Mouse (Mus musculus): ENCODE results near the gene Bckdhb.
"Not testable (repeated sequence)": the region's sequence is repeated elsewhere in the genome, so short reads cannot be mapped to it uniquely, and the experiment has no call there.

Gene Bckdhb

GRCm38 (mm10) chr9:83924878-83925687 lies at the start of gene Bckdhb:
TSS of gene Bckdhb (plus strand) at chr9:83925145.
- DNase-seq (ENCODE audit: low read depth, low spot score), result peak; percentile 97

- DNase-seq (ENCODE audit: low read depth, low spot score), result no peak
Observed at GRCm38 (mm10) chr9:83882191-83882590, 42.8 kb upstream of the Bckdhb start.

- DNase-seq (ENCODE audit: low read depth, low spot score), result no peak
Observed at GRCm38 (mm10) chr9:83886149-83886548, 38.8 kb upstream of the Bckdhb start.

- DNase-seq (ENCODE audit: low read depth, low spot score), result no peak
Observed at GRCm38 (mm10) chr9:83888214-83888613, 36.7 kb upstream of the Bckdhb start.

- no peak for DNase-seq (ENCODE audit: low read depth, low spot score)
Observed at GRCm38 (mm10) chr9:83893073-83893472, 31.9 kb upstream of the Bckdhb start.

GRCm38 (mm10) chr9:83893767-83894330 lies 31.1 kb upstream of the Bckdhb start:
- DNase-seq (ENCODE audit: low read depth, low spot score), result no peak

- no peak for DNase-seq (ENCODE audit: low read depth, low spot score)
Observed at GRCm38 (mm10) chr9:83902086-83902485, 22.9 kb upstream of the Bckdhb start.

GRCm38 (mm10) chr9:83905820-83906219 lies 19.1 kb upstream of the Bckdhb start:
- DNase-seq (ENCODE audit: low read depth, low spot score), result no peak

- DNase-seq (ENCODE audit: low read depth, low spot score), result no peak
Observed at GRCm38 (mm10) chr9:83907017-83907416, 17.9 kb upstream of the Bckdhb start.

GRCm38 (mm10) chr9:83909836-83910235 lies 15.1 kb upstream of the Bckdhb start:
- DNase-seq (ENCODE audit: low read depth, low spot score), result no peak

GRCm38 (mm10) chr9:83910926-83911325 lies 14.0 kb upstream of the Bckdhb start:
- no peak for DNase-seq (ENCODE audit: low read depth, low spot score)

GRCm38 (mm10) chr9:83922076-83922475 lies 2.9 kb upstream of the Bckdhb start:
- DNase-seq (ENCODE audit: low read depth, low spot score), result no peak

GRCm38 (mm10) chr9:83924356-83924755 lies 589 bp upstream of the Bckdhb start:
- peak; percentile 10 for DNase-seq (ENCODE audit: low read depth, low spot score)

GRCm38 (mm10) chr9:83925688-83926041 lies 720 bp downstream of the Bckdhb start:
- no peak for DNase-seq (ENCODE audit: low read depth, low spot score)

- DNase-seq (ENCODE audit: low read depth, low spot score), result no peak
Observed at GRCm38 (mm10) chr9:83926302-83926701, 1.4 kb downstream of the Bckdhb start.

GRCm38 (mm10) chr9:83939501-83939900 lies 14.6 kb downstream of the Bckdhb start:
- not testable (repeated sequence) for DNase-seq (ENCODE audit: low read depth, low spot score)

GRCm38 (mm10) chr9:83940016-83940415 lies 15.1 kb downstream of the Bckdhb start:
- no peak for DNase-seq (ENCODE audit: low read depth, low spot score)

GRCm38 (mm10) chr9:83940537-83941363 lies 15.8 kb downstream of the Bckdhb start:
- no peak for DNase-seq (ENCODE audit: low read depth, low spot score)

GRCm38 (mm10) chr9:83951336-83951735 lies 26.4 kb downstream of the Bckdhb start:
- DNase-seq (ENCODE audit: low read depth, low spot score), result no peak

- peak; percentile 66 for DNase-seq (ENCODE audit: low read depth, low spot score)
Observed at GRCm38 (mm10) chr9:83956632-83957314, 31.8 kb downstream of the Bckdhb start.

Data from R1 (cell line).